ENCODE assay signal across 25 mouse cellular contexts in genomic region chr19:31197076-31197475, GRCm38 (mm10).
DNase-seq lines count a peak whose midpoint lies in the region; ATAC-seq and TF ChIP-seq lines count a peak whose summit lies in the region.
"Had no signal": no experiment of that assay in that cellular context is flagged by ENCODE, and none has a peak within 500 bp of the region (broad histone marks: within the 10 kb centered on the region; RNA-seq: fewer than 3 reads in every experiment).

No protein-coding gene starts in this region.

- no peak overlapping the region for H3K9ac ChIP-seq in neural tube, embryonic 15.5 days (replicated peaks)
- H3K9ac ChIP-seq: embryonic facial prominence, embryonic 12.5 days; forebrain, embryonic 13.5 days; forebrain, embryonic 15.5 days had no signal

- H3K4me1 ChIP-seq in neural tube, embryonic 15.5 days: peaks cover 3% of the 10 kb centered on the region; the same call in 1 of the 2 replicates
- H3K4me1 ChIP-seq: embryonic facial prominence, embryonic 12.5 days; forebrain, embryonic 15.5 days had no signal

- no peak for DNase-seq in frontal cortex, postnatal 10 days (ENCODE audit: low spot score in 2 of 2)
- no peak for DNase-seq in left cerebral cortex, adult 2 months (ENCODE audit: extremely low spot score in 1 of 2, low spot score in 2 of 2)
- no peak for DNase-seq in left cerebral cortex, adult 8-10 months (ENCODE audit: low spot score in 2 of 2)
- DNase-seq in brain, adult 2 months (ENCODE audit: low read depth, low spot score): peak; percentile 50
- peak; percentile 24 for DNase-seq in telencephalon, adult 2 months (ENCODE audit: low read depth, low spot score)
- DNase-seq: adrenal gland, adult 2 months; adrenal gland, postnatal 10 days; adrenal gland, postnatal 25 days; B cell, adult 2 months; cerebellum, adult 11-12 months; cerebellum, adult 2 months; cerebellum, adult 9-10 months; cerebellum, postnatal 10 days; cerebellum, postnatal 25 days had no signal

- no peaks in the 10 kb centered on the region for H3K27me3 ChIP-seq in neural tube, embryonic 15.5 days (replicated peaks)
- H3K27me3 ChIP-seq: CH12.LX; embryonic facial prominence, embryonic 12.5 days; forebrain, embryonic 13.5 days; forebrain, embryonic 15.5 days had no signal

- intact Hi-C loops in left cerebral cortex, adult 2 months (cut with DNase I): loop anchor here (10.0 kb wide), 1 partner anchor 468 kb away; no protein-coding TSS in a partner anchor

- no peaks in the 10 kb centered on the region for H3K36me3 ChIP-seq in neural tube, embryonic 15.5 days
- H3K36me3 ChIP-seq: embryonic facial prominence, embryonic 10.5 days; embryonic facial prominence, embryonic 12.5 days; forebrain, embryonic 15.5 days; G1E had no signal

- H3K4me3 ChIP-seq in left cerebral cortex, adult 2 months: no peak overlapping the region
- no peak overlapping the region for H3K4me3 ChIP-seq in neural tube, embryonic 15.5 days (replicated peaks)
- H3K4me3 ChIP-seq: embryonic facial prominence, embryonic 10.5 days; embryonic facial prominence, embryonic 12.5 days; forebrain, embryonic 13.5 days; forebrain, embryonic 15.5 days had no signal

- ATAC-seq in frontal cortex, adult (ENCODE audit: low TSS enrichment): peak; percentile 80
- ATAC-seq in neural tube, embryonic 15.5 days (ENCODE audit: low FRiP score): no peak
- ATAC-seq: activated CD4-positive, CD25-positive, alpha-beta regulatory T cell, adult 4 months; CD4-positive, CD25-positive, alpha-beta regulatory T cell, adult 4 months; forebrain, embryonic 13.5 days; forebrain, embryonic 15.5 days; Patski had no signal

- peak overlapping the region; percentile 58 for H3K27ac ChIP-seq in left cerebral cortex, adult 2 months
- no peak overlapping the region for H3K27ac ChIP-seq in neural tube, embryonic 15.5 days (replicated peaks)
- H3K27ac ChIP-seq: embryonic facial prominence, embryonic 10.5 days; embryonic facial prominence, embryonic 12.5 days; forebrain, embryonic 13.5 days; forebrain, embryonic 15.5 days had no signal

- H3K4me2 ChIP-seq in neural tube, embryonic 15.5 days: no peak overlapping the region
- H3K4me2 ChIP-seq: embryonic facial prominence, embryonic 12.5 days; forebrain, embryonic 13.5 days; forebrain, embryonic 15.5 days had no signal

- 78% methylated on average over 6 of the region's 6 CpGs for WGBS in neural tube, embryonic 15.5 days

- no peaks in the 10 kb centered on the region for H3K9me3 ChIP-seq in neural tube, embryonic 15.5 days (replicated peaks)
- H3K9me3 ChIP-seq: embryonic facial prominence, embryonic 10.5 days; embryonic facial prominence, embryonic 12.5 days; forebrain, embryonic 13.5 days; forebrain, embryonic 15.5 days; G1E had no signal

- no peak for TF ChIP-seq CTCF in left cerebral cortex, adult 2 months (IDR thresholded peaks at IDR 0.05)

Comparison
In these comparisons a context has a peak if more than half of its experiments do, and no peak if none do; other contexts are left out.
1. DNase-seq: peak in brain, adult 2 months (single experiment) and telencephalon, adult 2 months (single experiment); none in frontal cortex, postnatal 10 days (0 of 2), left cerebral cortex, adult 2 months (0 of 2) and left cerebral cortex, adult 8-10 months (0 of 2).